Mouse (Mus musculus) adipose tissue, adult 10 weeks (tissue): ENCODE measurements around the gene Art2b. TPM values are rescaled to one million over a fixed set of nuclear protein-coding genes. Genes with fewer than 3 reads are reported as not detected.

ENCODE experiments used
- polyA plus RNA-seq: library from polyadenylated mRNA; stranded (reverse); fragments of 350-450 nt; fragmentation: Illumina TruSeq; extraction: RNeasy Lipid Tissue Mini Kit (QIAGEN cat#74804); gene quantifications from one replicate; pipeline ENCODE4 v1.2.3, GENCODE M21; 2014; ENCODE audit warnings: low read depth, low replicate concordance

The Art2b gene
- polyA plus RNA-seq: 0.14 TPM

DNA sequence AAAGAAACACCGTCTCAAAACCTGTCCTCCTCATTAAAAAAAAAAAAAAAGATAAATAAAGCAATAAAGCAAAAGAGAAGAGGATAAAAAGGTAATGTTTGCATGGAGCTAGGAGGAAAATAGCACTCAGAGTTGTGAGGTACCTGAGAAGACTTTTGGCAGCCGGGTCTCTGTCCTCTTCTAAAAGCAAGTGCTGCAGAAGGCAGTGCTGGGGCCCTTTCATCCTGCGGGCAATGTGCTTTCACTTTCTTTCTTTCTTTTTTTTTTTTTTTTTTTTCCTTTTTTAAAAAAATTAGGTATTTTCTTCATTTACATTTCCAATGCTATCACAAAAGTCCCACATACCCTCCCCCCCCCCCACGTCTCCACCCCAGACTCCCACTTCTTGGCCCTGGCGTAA, at the start of gene Art2b:
Gene Art2b (minus strand): TSS at position 193 of the 400 bp plus-strand sequence.

Other genes with a start within 250 kb of the Art2b start
- gene Arap1, start 237.5 kb downstream of the Art2b start, polyA plus RNA-seq: 50.9 TPM
- not detected for gene Gm45837, start 174.7 kb downstream of the Art2b start, polyA plus RNA-seq
- 30.8 TPM for gene Pde2a, start 163.9 kb downstream of the Art2b start, polyA plus RNA-seq
- 54.5 TPM for gene Clpb, start 78.0 kb upstream of the Art2b start, polyA plus RNA-seq
- not detected for gene Phox2a, start 232.7 kb upstream of the Art2b start, polyA plus RNA-seq